In the genomic region with DNA sequence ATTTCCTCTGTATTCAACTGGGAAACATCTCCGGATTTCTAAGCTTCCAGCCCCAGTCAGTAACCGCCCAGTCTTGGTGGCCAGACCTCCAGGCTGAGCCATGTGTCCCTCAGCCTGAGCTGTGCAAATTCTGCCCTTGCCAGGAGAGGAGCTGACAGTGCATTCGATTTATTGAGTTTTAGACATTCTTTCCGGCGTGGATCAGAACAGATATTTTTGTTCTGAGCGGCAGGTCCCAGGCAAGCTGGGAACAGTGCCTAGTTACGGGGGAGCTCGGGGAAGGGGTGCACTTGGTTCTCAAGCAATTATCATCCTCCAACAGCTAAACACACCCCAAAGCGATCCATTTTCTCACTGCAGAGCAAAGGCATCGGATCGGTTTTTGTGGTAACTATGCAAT, we compare ENCODE assay signal across 25 mouse cellular contexts. TPM values are rescaled to one million over a fixed set of nuclear protein-coding genes. Genes with fewer than 3 reads are reported as not detected.
A peak's percentile ranks its signal among the peaks of the same experiment; 100 is the strongest.
DNase-seq lines count a peak whose midpoint lies in the region; ATAC-seq lines count a peak whose summit lies in the region.
"Had no signal": no experiment of that assay in that cellular context is flagged by ENCODE, and none has a peak within 500 bp of the region (broad histone marks: within the 10 kb centered on the region; RNA-seq: fewer than 3 reads in every experiment).

No protein-coding gene starts in this region.

- WGBS in intestine, embryonic 16.5 days, result 59% methylated on average over 11 of the region's 11 CpGs
- 56% methylated on average over 11 of the region's 11 CpGs for WGBS in intestine, embryonic 15.5 days

- H3K9me3 ChIP-seq in intestine, embryonic 16.5 days (ENCODE audit: control insufficient read depth, low read length), result no peaks in the 10 kb centered on the region
- H3K9me3 ChIP-seq in intestine, embryonic 15.5 days, result no peaks in the 10 kb centered on the region
- H3K9me3 ChIP-seq: forebrain, embryonic 13.5 days; heart, embryonic 15.5 days; liver, embryonic 13.5 days; lung, embryonic 15.5 days had no signal

- no peak overlapping the region for H3K4me3 ChIP-seq in intestine, embryonic 16.5 days (ENCODE audit: low read length)
- no peak overlapping the region for H3K4me3 ChIP-seq in intestine, embryonic 15.5 days (replicated peaks)
- H3K4me3 ChIP-seq: forebrain, embryonic 13.5 days; heart, embryonic 15.5 days; liver, embryonic 13.5 days; lung, embryonic 15.5 days had no signal

- no peak overlapping the region for H3K27ac ChIP-seq in intestine, embryonic 16.5 days (ENCODE audit: low read length)
- H3K27ac ChIP-seq in intestine, embryonic 15.5 days, result no peak overlapping the region
- H3K27ac ChIP-seq: forebrain, embryonic 13.5 days; heart, embryonic 15.5 days; liver, embryonic 13.5 days; lung, embryonic 15.5 days; macrophage had no signal

- no peak for ATAC-seq in intestine, embryonic 16.5 days
- ATAC-seq in intestine, embryonic 15.5 days, result no peak
- ATAC-seq: forebrain, embryonic 13.5 days; hindbrain, embryonic 16.5 days had no signal

- H3K9ac ChIP-seq in intestine, embryonic 16.5 days (ENCODE audit: low read depth, low read length), result 0 out of 2 replicates have a peak overlapping the region, but pooled peaks have one; percentile 5
- H3K9ac ChIP-seq in intestine, embryonic 15.5 days, result no peak overlapping the region
- H3K9ac ChIP-seq: forebrain, embryonic 13.5 days; heart, embryonic 15.5 days; liver, embryonic 13.5 days; lung, embryonic 15.5 days had no signal

- no peak overlapping the region for H3K4me2 ChIP-seq in intestine, embryonic 16.5 days (ENCODE audit: low read depth, low read length)
- H3K4me2 ChIP-seq in intestine, embryonic 15.5 days (replicated peaks), result no peak overlapping the region
- H3K4me2 ChIP-seq: forebrain, embryonic 13.5 days; heart, embryonic 15.5 days; liver, embryonic 13.5 days; lung, embryonic 15.5 days; midbrain, embryonic 11.5 days had no signal

- peaks cover 4% of the 10 kb centered on the region; the same call in 1 of the 2 replicates for H3K4me1 ChIP-seq in intestine, embryonic 16.5 days (ENCODE audit: control insufficient read depth, insufficient read depth, low read length)
- H3K4me1 ChIP-seq in intestine, embryonic 15.5 days (replicated peaks), result no peaks in the 10 kb centered on the region
- H3K4me1 ChIP-seq: liver, embryonic 13.5 days; lung, embryonic 15.5 days had no signal

- no peaks in the 10 kb centered on the region for H3K36me3 ChIP-seq in intestine, embryonic 16.5 days (ENCODE audit: control insufficient read depth, insufficient read depth, low read length)
- H3K36me3 ChIP-seq in intestine, embryonic 15.5 days, result no peaks in the 10 kb centered on the region
- H3K36me3 ChIP-seq: heart, embryonic 15.5 days; liver, embryonic 13.5 days; lung, embryonic 15.5 days had no signal

- H3K27me3 ChIP-seq in intestine, embryonic 16.5 days (replicated peaks; ENCODE audit: control insufficient read depth, insufficient read depth, low read length), result no peaks in the 10 kb centered on the region
- no peaks in the 10 kb centered on the region for H3K27me3 ChIP-seq in intestine, embryonic 15.5 days (replicated peaks)
- H3K27me3 ChIP-seq: forebrain, embryonic 13.5 days; lung, embryonic 15.5 days had no signal

- peak; percentile 26 for DNase-seq in right cerebral cortex, postnatal 25 days
- no peak for DNase-seq in right cerebral cortex, postnatal 4 days
- peak; percentile 17 for DNase-seq in layer of hippocampus, adult 9-11 months
- no peak for DNase-seq in kidney, postnatal 36 days
- no peak for DNase-seq in gastrocnemius, postnatal 25 days
- DNase-seq: cerebellum, adult 18-20 months; cerebellum, postnatal 36 days; gastrocnemius, postnatal 36 days; heart, postnatal 4 days; kidney, adult 11 months; left cerebral cortex, postnatal 4 days; liver, embryonic 13.5 days; thymus, postnatal 36 days had no signal

RNA-seq across cellular contexts. Expression of a gene that starts 9.2 kb away (rescaled TPM):
- 14.0 and 19.7 TPM in 2 replicates for polyA plus RNA-seq in intestine, embryonic 16.5 days (2015; fragmentation: Nextera tagmentation; extraction: Ambion mirVana)
- polyA plus RNA-seq in intestine, embryonic 15.5 days (2015; fragmentation: Nextera tagmentation; extraction: Ambion mirVana), result 7.0 and 8.4 TPM in 2 replicates
- 10 to 100 TPM in 1 of 2 experiments, 1 to 10 TPM in 1; 1.2 to 61.5 TPM for total RNA-seq in gastrocnemius, postnatal 25 days (2021)
- total RNA-seq: left cerebral cortex, postnatal 4 days; MEL had no signal
- polyA plus RNA-seq: embryonic facial prominence, embryonic 11.5 days; forebrain, embryonic 13.5 days; hindbrain, embryonic 16.5 days; macrophage; midbrain, embryonic 11.5 days had no signal

RNA-seq across cellular contexts. Expression of a gene that starts 24.3 kb away (rescaled TPM):
- polyA plus RNA-seq in intestine, embryonic 16.5 days (2015; fragmentation: Nextera tagmentation; extraction: Ambion mirVana), result 0.22 and 0.23 TPM in 2 replicates
- 0.23 and 0.36 TPM in 2 replicates for polyA plus RNA-seq in intestine, embryonic 15.5 days (2015; fragmentation: Nextera tagmentation; extraction: Ambion mirVana)
- not detected for total RNA-seq in gastrocnemius, postnatal 25 days (2021)
- total RNA-seq: CH12.LX; layer of hippocampus, adult 8-10 months; left cerebral cortex, postnatal 4 days; MEL had no signal
- polyA plus RNA-seq: embryonic facial prominence, embryonic 11.5 days; macrophage had no signal

Comparison
In these comparisons a context has a peak if more than half of its experiments do, and no peak if none do; other contexts are left out.
1. DNase-seq: peak in right cerebral cortex, postnatal 25 days (single experiment) and layer of hippocampus, adult 9-11 months (single experiment); none in right cerebral cortex, postnatal 4 days (single experiment), kidney, postnatal 36 days (0 of 2) and gastrocnemius, postnatal 25 days (single experiment).